ENCODE assay signal across 8 mouse cellular contexts in the genomic region with DNA sequence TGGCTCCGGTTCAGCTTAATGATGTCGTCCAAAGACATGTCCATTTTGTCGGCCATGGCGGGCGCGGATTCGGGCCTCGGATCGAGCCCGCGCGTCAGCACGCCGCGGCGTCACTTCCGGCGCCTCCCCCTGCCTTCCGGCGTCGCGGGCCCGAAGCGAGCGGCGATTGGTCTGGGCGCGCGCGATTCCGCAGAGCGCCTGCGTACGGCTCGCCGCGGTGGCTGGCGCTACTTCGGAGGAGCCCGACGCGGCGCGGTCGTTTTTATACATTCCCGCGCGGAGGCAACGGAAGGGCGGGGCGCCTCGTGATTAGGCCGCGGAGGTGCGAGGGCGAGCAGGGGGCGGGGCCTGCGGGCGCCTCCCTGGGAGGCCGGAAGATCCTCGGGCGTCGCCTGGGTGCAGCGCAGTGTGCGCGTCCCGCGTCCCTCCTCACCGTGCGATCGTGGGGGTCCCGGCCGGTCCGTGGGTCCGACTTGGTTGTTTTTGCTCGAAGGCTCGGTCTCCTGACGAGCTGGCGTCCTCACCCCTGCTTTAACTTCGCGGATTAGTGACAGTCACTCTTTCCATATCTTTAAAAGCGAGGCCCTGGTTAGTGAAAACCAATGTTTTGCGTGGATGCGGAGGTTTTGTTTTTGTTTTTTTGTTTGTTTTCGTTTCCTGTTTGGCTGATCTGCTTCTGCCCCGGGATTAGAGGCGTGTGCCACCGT. TPM values are rescaled to one million over a fixed set of nuclear protein-coding genes. Genes with fewer than 3 reads are reported as not detected.
A peak's percentile ranks its signal among the peaks of the same experiment; 100 is the strongest.
DNase-seq lines count a peak whose midpoint lies in the region; ATAC-seq and TF ChIP-seq lines count a peak whose summit lies in the region.

Gene Alyref (minus strand): TSS at position 83 of the 707 bp plus-strand sequence.
Gene Anapc11 (plus strand): TSS at position 139 of the 707 bp plus-strand sequence.

- peak; percentile 72 for TF ChIP-seq POLR2A in testis, adult 2 months (IDR thresholded peaks at IDR 0.05; ENCODE audit: control insufficient read depth, low read depth, low read length)

- under 1% methylated on average over 86 of the region's 88 CpGs for WGBS in forebrain, embryonic 12.5 days
- under 1% methylated on average over 87 of the region's 88 CpGs for WGBS in heart, postnatal 0 days
- under 1% methylated on average over 87 of the region's 88 CpGs for WGBS in liver, embryonic 16.5 days (ENCODE audit: insufficient replicate concordance)
- 1% methylated on average over 88 of the region's 88 CpGs for WGBS in neural tube, embryonic 13.5 days

- peak within 1 kb of the TSS; percentile 100 for H3K9ac ChIP-seq in forebrain, embryonic 12.5 days
- H3K9ac ChIP-seq in heart, postnatal 0 days (replicated peaks; ENCODE audit: low read depth, low read length): peak within 1 kb of the TSS; percentile 97
- H3K9ac ChIP-seq in liver, embryonic 16.5 days (ENCODE audit: low read depth, low read length): peak within 1 kb of the TSS; percentile 97
- peak within 1 kb of the TSS; percentile 98 for H3K9ac ChIP-seq in neural tube, embryonic 13.5 days

- peaks cover 82% of the 10 kb centered on the region for H3K36me3 ChIP-seq in E14TG2a.4 (ENCODE audit: insufficient read depth, low read length)
- peaks cover 63% of the 10 kb centered on the region for H3K36me3 ChIP-seq in forebrain, embryonic 12.5 days (replicated peaks)
- H3K36me3 ChIP-seq in heart, postnatal 0 days (replicated peaks; ENCODE audit: control insufficient read depth, insufficient read depth, low read length): peaks cover 59% of the 10 kb centered on the region
- peaks cover 31% of the 10 kb centered on the region for H3K36me3 ChIP-seq in liver, embryonic 16.5 days (ENCODE audit: control insufficient read depth, insufficient read depth)
- peaks cover 63% of the 10 kb centered on the region for H3K36me3 ChIP-seq in neural tube, embryonic 13.5 days
- H3K36me3 ChIP-seq in testis, adult 2 months (ENCODE audit: control insufficient read depth, insufficient read depth, low read length): peaks cover 4% of the 10 kb centered on the region; the same call in 1 of the 2 replicates

- H3K4me3 ChIP-seq in E14TG2a.4 (replicated peaks; ENCODE audit: low read length): peak within 1 kb of the TSS; percentile 96
- H3K4me3 ChIP-seq in forebrain, embryonic 12.5 days (replicated peaks): peak within 1 kb of the TSS; percentile 100
- H3K4me3 ChIP-seq in heart, postnatal 0 days (ENCODE audit: low read depth, low read length): peak within 1 kb of the TSS; percentile 89
- peak within 1 kb of the TSS; percentile 92 for H3K4me3 ChIP-seq in liver, embryonic 16.5 days (ENCODE audit: low read depth, low read length)
- peak within 1 kb of the TSS; percentile 99 for H3K4me3 ChIP-seq in neural tube, embryonic 13.5 days
- peak within 1 kb of the TSS; percentile 93 for H3K4me3 ChIP-seq in testis, adult 2 months (ENCODE audit: control insufficient read depth, low read depth, low read length)

- no peaks in the 10 kb centered on the region for H3K9me3 ChIP-seq in E14TG2a.4 (ENCODE audit: low read length)
- H3K9me3 ChIP-seq in forebrain, embryonic 12.5 days: no peaks in the 10 kb centered on the region
- H3K9me3 ChIP-seq in heart, postnatal 0 days (replicated peaks; ENCODE audit: control insufficient read depth, low read length): no peaks in the 10 kb centered on the region
- no peaks in the 10 kb centered on the region for H3K9me3 ChIP-seq in liver, embryonic 16.5 days (replicated peaks; ENCODE audit: control insufficient read depth, low read length)
- H3K9me3 ChIP-seq in neural tube, embryonic 13.5 days: no peaks in the 10 kb centered on the region

- TF ChIP-seq EP300 in heart, postnatal 0 days (IDR thresholded peaks at IDR 0.05; ENCODE audit: low read depth): peak; percentile 82; the same call in 1 of the 2 replicates

- DNase-seq in c-Kit-positive CD71-positive TER-119-positive erythroid progenitor cells, embryonic 14.5 days (ENCODE audit: low spot score): peak; percentile 93
- peak; percentile 94 for DNase-seq in heart, postnatal 0 days (ENCODE audit: low spot score)
- DNase-seq in kidney, postnatal 4 days: peak; percentile 96 to 97

- peaks cover 56% of the 10 kb centered on the region for H3K4me1 ChIP-seq in E14TG2a.4 (replicated peaks; ENCODE audit: low read depth, low read length)
- H3K4me1 ChIP-seq in forebrain, embryonic 12.5 days: peaks cover 32% of the 10 kb centered on the region
- H3K4me1 ChIP-seq in heart, postnatal 0 days (ENCODE audit: control insufficient read depth, insufficient read depth): peaks cover 12% of the 10 kb centered on the region
- peaks cover 38% of the 10 kb centered on the region for H3K4me1 ChIP-seq in liver, embryonic 16.5 days (ENCODE audit: control insufficient read depth, low read depth, low read length)
- H3K4me1 ChIP-seq in neural tube, embryonic 13.5 days (replicated peaks): peaks cover 34% of the 10 kb centered on the region
- peaks cover 12% of the 10 kb centered on the region for H3K4me1 ChIP-seq in testis, adult 2 months (ENCODE audit: control insufficient read depth, insufficient read depth, low read length)

- peak within 1 kb of the TSS; percentile 97 for H3K4me2 ChIP-seq in forebrain, embryonic 12.5 days
- H3K4me2 ChIP-seq in heart, postnatal 0 days (ENCODE audit: low read depth, low read length): peak within 1 kb of the TSS; percentile 92
- H3K4me2 ChIP-seq in liver, embryonic 16.5 days (ENCODE audit: low read depth, low read length): peak within 1 kb of the TSS; percentile 96
- peak within 1 kb of the TSS; percentile 99 for H3K4me2 ChIP-seq in neural tube, embryonic 13.5 days

- peak within 1 kb of the TSS; percentile 90 for H3K27ac ChIP-seq in forebrain, embryonic 12.5 days
- peak within 1 kb of the TSS; percentile 90 for H3K27ac ChIP-seq in heart, postnatal 0 days (ENCODE audit: low read depth)
- H3K27ac ChIP-seq in liver, embryonic 16.5 days (ENCODE audit: low read length): peak within 1 kb of the TSS; percentile 95
- H3K27ac ChIP-seq in neural tube, embryonic 13.5 days (replicated peaks): peak within 1 kb of the TSS; percentile 93
- peak within 1 kb of the TSS; percentile 89 for H3K27ac ChIP-seq in testis, adult 2 months (ENCODE audit: control insufficient read depth, insufficient read depth, low read depth, low read length)

- peak; percentile 98 for ATAC-seq in forebrain, embryonic 12.5 days (ENCODE audit: low FRiP score)
- ATAC-seq in heart, postnatal 0 days (ENCODE audit: insufficient read depth, low read depth): peak; percentile 97
- ATAC-seq in liver, embryonic 16.5 days (ENCODE audit: low read depth): peak; percentile 97
- peak; percentile 97 for ATAC-seq in neural tube, embryonic 13.5 days (ENCODE audit: low read depth)

- no peaks in the 10 kb centered on the region for H3K27me3 ChIP-seq in E14TG2a.4 (ENCODE audit: insufficient read depth, low read length)
- H3K27me3 ChIP-seq in forebrain, embryonic 12.5 days: no peaks in the 10 kb centered on the region
- no peaks in the 10 kb centered on the region for H3K27me3 ChIP-seq in heart, postnatal 0 days (ENCODE audit: control insufficient read depth, insufficient read depth, low read length)
- H3K27me3 ChIP-seq in liver, embryonic 16.5 days (ENCODE audit: control insufficient read depth, insufficient read depth, low read depth, low read length): no peaks in the 10 kb centered on the region
- H3K27me3 ChIP-seq in neural tube, embryonic 13.5 days: no peaks in the 10 kb centered on the region
- no peaks in the 10 kb centered on the region for H3K27me3 ChIP-seq in testis, adult 2 months (ENCODE audit: control insufficient read depth, insufficient read depth, low read length)

- TF ChIP-seq CTCF in E14TG2a.4 (conservative IDR thresholded peaks at IDR 0.05; ENCODE audit: low read length): no peak
- no peak for TF ChIP-seq CTCF in heart, postnatal 0 days (IDR thresholded peaks at IDR 0.05; ENCODE audit: low read depth)
- TF ChIP-seq CTCF in testis, adult 2 months (IDR thresholded peaks at IDR 0.05; ENCODE audit: control insufficient read depth, insufficient read depth, insufficient replicate concordance, low read depth, low read length): no peak

RNA-seq across cellular contexts. Expression of gene Alyref, which starts in this region (rescaled TPM):
- polyA plus RNA-seq in forebrain, embryonic 12.5 days (2016; fragmentation: Nextera tagmentation; extraction: Ambion mirVana): 561 and 697 TPM in 2 replicates
- 104 and 132 TPM in 2 replicates for total RNA-seq in heart, postnatal 0 days (2014; rRNA removed; ENCODE audit: low replicate concordance)
- polyA plus RNA-seq in heart, postnatal 0 days (2015; fragmentation: Nextera tagmentation; extraction: Ambion mirVana): 147 and 155 TPM in 2 replicates
- 52.4 and 87.2 TPM in 2 replicates for polyA plus RNA-seq in liver, embryonic 16.5 days (2015; fragmentation: Nextera tagmentation; extraction: Ambion mirVana)
- polyA plus RNA-seq in neural tube, embryonic 13.5 days (2015; fragmentation: Nextera tagmentation; extraction: Ambion mirVana): 292 and 326 TPM in 2 replicates
- polyA plus RNA-seq in testis, adult 2 months (2012; rRNA removed): 22.8 and 23.6 TPM in 2 replicates

RNA-seq across cellular contexts. Expression of gene Anapc11, which starts in this region (rescaled TPM):
- polyA plus RNA-seq in forebrain, embryonic 12.5 days (2016; fragmentation: Nextera tagmentation; extraction: Ambion mirVana): 179 and 186 TPM in 2 replicates
- total RNA-seq in heart, postnatal 0 days (2014; rRNA removed; ENCODE audit: low replicate concordance): 41.1 and 43.4 TPM in 2 replicates
- 163 and 185 TPM in 2 replicates for polyA plus RNA-seq in heart, postnatal 0 days (2015; fragmentation: Nextera tagmentation; extraction: Ambion mirVana)
- polyA plus RNA-seq in liver, embryonic 16.5 days (2015; fragmentation: Nextera tagmentation; extraction: Ambion mirVana): 66.8 and 67.8 TPM in 2 replicates
- polyA plus RNA-seq in neural tube, embryonic 13.5 days (2015; fragmentation: Nextera tagmentation; extraction: Ambion mirVana): 175 and 192 TPM in 2 replicates
- polyA plus RNA-seq in testis, adult 2 months (2012; rRNA removed): 178 and 209 TPM in 2 replicates

Comparison
In these comparisons a context has a peak if more than half of its experiments do, and no peak if none do; other contexts are left out.
1. Peak in every context shown above with its lines: DNase-seq, ATAC-seq, H3K4me3 ChIP-seq and H3K27ac ChIP-seq.